Mouse (Mus musculus) lung, embryonic 14.5 days (tissue): ENCODE measurements around the gene Pllp. TPM values are rescaled to one million over a fixed set of nuclear protein-coding genes. Genes with fewer than 3 reads are reported as not detected.

Experiments used
- ATAC-seq: fragments of 200-750 bp; cut with Nextera tagmentation; 2 replicates; pipeline ENCODE4 v1.8.0; 2017; ENCODE audit warnings: mild to moderate bottlenecking, moderate TSS enrichment, moderate library complexity; ENCODE audit not compliant: insufficient read depth
- DNase-seq: peaks from one replicate; pipeline ENCODE4 v3.0.0-alpha.2; 2015
- H3K27ac ChIP-seq: fragments of 300-500 bp; sonication (generic); 2 replicates; pipeline ENCODE4 v1.5.1; 2014; ENCODE audit warnings: low read depth, mild to moderate bottlenecking, moderate library complexity
- H3K27me3 ChIP-seq: fragments of 300-500 bp; sonication (generic); 2 replicates; pipeline ENCODE4 v1.6.1; 2014; ENCODE audit warnings: low read length, control low read depth; ENCODE audit not compliant: insufficient read depth
- H3K36me3 ChIP-seq: fragments of 300-500 bp; sonication (generic); 2 replicates; pipeline ENCODE4 v1.6.1; 2014; ENCODE audit warnings: control low read depth; ENCODE audit not compliant: insufficient read depth
- H3K4me1 ChIP-seq: fragments of 300-500 bp; sonication (generic); 2 replicates; pipeline ENCODE4 v1.6.1; 2014; ENCODE audit warnings: antibody characterized with exemption, control low read depth; ENCODE audit not compliant: insufficient read depth
- H3K4me2 ChIP-seq: fragments of 300-500 bp; sonication (generic); 2 replicates; pipeline ENCODE4 v1.6.1; 2014; ENCODE audit warnings: mild to moderate bottlenecking
- H3K4me3 ChIP-seq: fragments of 300-500 bp; sonication (generic); 2 replicates; pipeline ENCODE4 v1.5.1; 2014; ENCODE audit warnings: low read depth, low read length
- H3K9ac ChIP-seq: fragments of 300-500 bp; sonication (generic); 2 replicates; pipeline ENCODE4 v1.6.1; 2014
- H3K9me3 ChIP-seq: fragments of 300-500 bp; sonication (generic); 2 replicates; pipeline ENCODE4 v1.6.1; 2016; ENCODE audit warnings: low read depth, low read length, control low read depth
- CTCF ChIP-seq: IDR thresholded peaks from 2 replicates; pipeline ENCODE4 v1.5.1; 2016; ENCODE audit warnings: antibody characterized with exemption, low read depth
- WGBS: fragments of 180-500 bp; shearing (Covaris S2); extraction: QIAGEN DNeasy Blood & Tissue Kit; methylation state at CpG from one replicate; pipeline ENCODE4 v1.1.7; 2014; 5-methylcytosine and 5-hydroxymethylcytosine counted together
- polyA plus RNA-seq: library from polyadenylated mRNA; unstranded; fragments of >200 nt; fragmentation: Nextera tagmentation; extraction: Ambion mirVana; gene quantifications from 2 replicates; pipeline ENCODE4 v1.2.1, GENCODE M21; 2014

The Pllp gene
- polyA plus RNA-seq, 1 experiment from 2014 or later = 4.4 TPM

- H3K27me3 ChIP-seq = no peaks in the 10 kb centered on the region
- ATAC-seq (no peak), DNase-seq (peak; percentile 40)
- no peak overlapping the region for H3K27ac ChIP-seq
- WGBS = 65% methylated on average over 5 of the region's 5 CpGs
- H3K4me1 ChIP-seq = 0 out of 2 replicates have a peak, but pooled peaks cover 5% of the 10 kb centered on the region
- no peaks in the 10 kb centered on the region for H3K9me3 ChIP-seq
- H3K4me3 ChIP-seq = no peak overlapping the region
- no peak overlapping the region for H3K9ac ChIP-seq
- no peak overlapping the region for H3K4me2 ChIP-seq
- peaks cover 62% of the 10 kb centered on the region for H3K36me3 ChIP-seq
- no peak for TF ChIP-seq CTCF
Measured at GRCm38 (mm10) chr8:94674384-94674783, 21.7 kb downstream of the Pllp start.

GRCm38 (mm10) chr8:94666456-94667308, 29.4 kb downstream of the Pllp start, which contains the start of gene Arl2bp:
Arl2bp (plus strand) TSS chr8:94666600.
- peak within 1 kb of the TSS; percentile 94 for H3K9ac ChIP-seq
- WGBS = under 1% methylated on average over 72 of the region's 74 CpGs

GRCm38 (mm10) chr8:94664722-94665121, 31.4 kb downstream of the Pllp start:
- H3K27me3 ChIP-seq = no peaks in the 10 kb centered on the region
- no peak for TF ChIP-seq CTCF
- no peak overlapping the region for H3K4me3 ChIP-seq
- WGBS = 71% methylated on average over 2 of the region's 2 CpGs
- ATAC-seq = no peak
- H3K9me3 ChIP-seq = no peaks in the 10 kb centered on the region
- no peak for DNase-seq
- H3K27ac ChIP-seq = no peak overlapping the region
- H3K4me1 ChIP-seq = no peaks in the 10 kb centered on the region
- H3K36me3 ChIP-seq = peaks cover 22% of the 10 kb centered on the region; the same call in 1 of the 2 replicates
- H3K4me2 ChIP-seq = no peak overlapping the region
- H3K9ac ChIP-seq = no peak overlapping the region

More at GRCm38 (mm10) chr8:94666456-94667308, 29.4 kb downstream of the Pllp start, which contains the start of gene Arl2bp:
- DNase-seq (peak; percentile 98), ATAC-seq (peak; percentile 99)
- no peak for TF ChIP-seq CTCF
- no peaks in the 10 kb centered on the region for H3K4me1 ChIP-seq
- peak within 1 kb of the TSS; percentile 77 for H3K4me2 ChIP-seq
- H3K36me3 ChIP-seq = peaks cover 32% of the 10 kb centered on the region
- no peaks in the 10 kb centered on the region for H3K27me3 ChIP-seq
- no peaks in the 10 kb centered on the region for H3K9me3 ChIP-seq
- peak within 1 kb of the TSS; percentile 88 for H3K4me3 ChIP-seq
- H3K27ac ChIP-seq = peak within 1 kb of the TSS; percentile 81

- no peak for ATAC-seq
Measured at GRCm38 (mm10) chr8:94660418-94660817, 35.7 kb downstream of the Pllp start.

GRCm38 (mm10) chr8:94658031-94658430, 38.0 kb downstream of the Pllp start:
- Histone ChIP-seq H3K27me3 (no peaks in the 10 kb centered on the region), H3K4me1 (no peaks in the 10 kb centered on the region), H3K36me3 (peaks cover 44% of the 10 kb centered on the region), H3K9ac (no peak overlapping the region), H3K9me3 (no peaks in the 10 kb centered on the region), H3K4me3 (no peak overlapping the region), H3K4me2 (no peak overlapping the region), H3K27ac (no peak overlapping the region)
- TF ChIP-seq CTCF = peak; percentile 28
- no peak for ATAC-seq
- DNase-seq = no peak
- WGBS = 91% methylated on average over 2 of the region's 2 CpGs

More at GRCm38 (mm10) chr8:94660418-94660817, 35.7 kb downstream of the Pllp start:
- Histone ChIP-seq H3K9me3 (no peaks in the 10 kb centered on the region), H3K4me1 (no peaks in the 10 kb centered on the region), H3K4me2 (no peak overlapping the region), H3K9ac (no peak overlapping the region), H3K27ac (no peak overlapping the region), H3K36me3 (peaks cover 27% of the 10 kb centered on the region; the same call in 1 of the 2 replicates), H3K27me3 (no peaks in the 10 kb centered on the region), H3K4me3 (no peak overlapping the region)
- 80% methylated on average over 4 of the region's 4 CpGs for WGBS
- TF ChIP-seq CTCF = no peak
- no peak for DNase-seq

- no peak overlapping the region for H3K4me2 ChIP-seq
- H3K4me1 ChIP-seq = no peaks in the 10 kb centered on the region
- H3K4me3 ChIP-seq = no peak overlapping the region
- ATAC-seq = no peak
- no peak for DNase-seq
- peaks cover 47% of the 10 kb centered on the region for H3K36me3 ChIP-seq
- H3K27me3 ChIP-seq = no peaks in the 10 kb centered on the region
- TF ChIP-seq CTCF = no peak
- no peaks in the 10 kb centered on the region for H3K9me3 ChIP-seq
- no peak overlapping the region for H3K9ac ChIP-seq
- no peak overlapping the region for H3K27ac ChIP-seq
Measured at GRCm38 (mm10) chr8:94654994-94655393, 41.1 kb downstream of the Pllp start.

- H3K9ac ChIP-seq = no peak overlapping the region
- no peaks in the 10 kb centered on the region for H3K9me3 ChIP-seq
- peaks cover 60% of the 10 kb centered on the region for H3K36me3 ChIP-seq
- 88% methylated on average over 3 of the region's 3 CpGs for WGBS
- no peak overlapping the region for H3K4me3 ChIP-seq
- H3K4me1 ChIP-seq = no peaks in the 10 kb centered on the region
- DNase-seq = no peak
- H3K4me2 ChIP-seq = no peak overlapping the region
- H3K27ac ChIP-seq = no peak overlapping the region
- no peaks in the 10 kb centered on the region for H3K27me3 ChIP-seq
- no peak for TF ChIP-seq CTCF
- no peak for ATAC-seq
Measured at GRCm38 (mm10) chr8:94652951-94653350, 43.1 kb downstream of the Pllp start.
